Mouse (Mus musculus): Measurements from ENCODE around the gene Pebp1. TPM values are rescaled to one million over a fixed set of nuclear protein-coding genes. Genes with fewer than 3 reads are reported as not detected.

Gene Pebp1
- polyA plus RNA-seq, 1 experiment: 246 TPM

- Histone ChIP-seq H3K4me3 (ENCODE audit: low read depth, low read length) (no peak overlapping the region), H3K27me3 (ENCODE audit: control insufficient read depth, insufficient read depth, low read length, poor library complexity, severe bottlenecking) (no peaks in the 10 kb centered on the region), H3K36me3 (ENCODE audit: control insufficient read depth, insufficient read depth, low read length, poor library complexity, severe bottlenecking) (peaks cover 29% of the 10 kb centered on the region), H3K4me1 (ENCODE audit: control insufficient read depth, insufficient read depth, low read length) (no peaks in the 10 kb centered on the region), H3K9me3 (replicated peaks; ENCODE audit: control insufficient read depth, insufficient read depth, low read length, poor library complexity, severe bottlenecking) (no peaks in the 10 kb centered on the region), H3K27ac (ENCODE audit: insufficient read depth, low read length) (no peak overlapping the region), H3K9ac (ENCODE audit: low read depth, poor library complexity, severe bottlenecking) (no peak overlapping the region)
- TF ChIP-seq POLR2A (IDR thresholded peaks at IDR 0.05; ENCODE audit: insufficient read depth, low read length) (no peak), CTCF (IDR thresholded peaks at IDR 0.05; ENCODE audit: low read depth, low read length) (no peak), EP300 (IDR thresholded peaks at IDR 0.05; ENCODE audit: insufficient read depth, low read depth, low read length) (no peak)
Measured at GRCm38 (mm10) chr5:117284029-117284428, 3.4 kb downstream of the Pebp1 start.

- no peak overlapping the region for H3K27ac ChIP-seq (ENCODE audit: insufficient read depth, low read length)
- no peaks in the 10 kb centered on the region for H3K9me3 ChIP-seq (replicated peaks; ENCODE audit: control insufficient read depth, insufficient read depth, low read length, poor library complexity, severe bottlenecking)
- TF ChIP-seq EP300 (IDR thresholded peaks at IDR 0.05; ENCODE audit: insufficient read depth, low read depth, low read length) (no peak), CTCF (IDR thresholded peaks at IDR 0.05; ENCODE audit: low read depth, low read length) (peak; percentile 62)
- H3K27me3 ChIP-seq (ENCODE audit: control insufficient read depth, insufficient read depth, low read length, poor library complexity, severe bottlenecking): no peaks in the 10 kb centered on the region
- no peak overlapping the region for H3K4me3 ChIP-seq (ENCODE audit: low read depth, low read length)
- H3K36me3 ChIP-seq (ENCODE audit: control insufficient read depth, insufficient read depth, low read length, poor library complexity, severe bottlenecking): peaks cover 29% of the 10 kb centered on the region
- no peak overlapping the region for H3K9ac ChIP-seq (ENCODE audit: low read depth, poor library complexity, severe bottlenecking)
- no peaks in the 10 kb centered on the region for H3K4me1 ChIP-seq (ENCODE audit: control insufficient read depth, insufficient read depth, low read length)
Measured at GRCm38 (mm10) chr5:117282360-117282759, 5.1 kb downstream of the Pebp1 start.

- H3K36me3 ChIP-seq (ENCODE audit: control insufficient read depth, insufficient read depth, low read length, poor library complexity, severe bottlenecking): peaks cover 29% of the 10 kb centered on the region
- no peaks in the 10 kb centered on the region for H3K27me3 ChIP-seq (ENCODE audit: control insufficient read depth, insufficient read depth, low read length, poor library complexity, severe bottlenecking)
- no peaks in the 10 kb centered on the region for H3K9me3 ChIP-seq (replicated peaks; ENCODE audit: control insufficient read depth, insufficient read depth, low read length, poor library complexity, severe bottlenecking)
- H3K4me3 ChIP-seq (ENCODE audit: low read depth, low read length): no peak overlapping the region
- H3K27ac ChIP-seq (ENCODE audit: insufficient read depth, low read length): no peak overlapping the region
- TF ChIP-seq CTCF (IDR thresholded peaks at IDR 0.05; ENCODE audit: low read depth, low read length) (peak; percentile 20), POLR2A (IDR thresholded peaks at IDR 0.05; ENCODE audit: insufficient read depth, low read length) (no peak)
- H3K4me1 ChIP-seq (ENCODE audit: control insufficient read depth, insufficient read depth, low read length): no peaks in the 10 kb centered on the region
- no peak overlapping the region for H3K9ac ChIP-seq (ENCODE audit: low read depth, poor library complexity, severe bottlenecking)
Measured at GRCm38 (mm10) chr5:117281536-117281935, 5.9 kb downstream of the Pebp1 start.

- TF ChIP-seq EP300 (IDR thresholded peaks at IDR 0.05; ENCODE audit: insufficient read depth, low read depth, low read length) (no peak), POLR2A (IDR thresholded peaks at IDR 0.05; ENCODE audit: insufficient read depth, low read length) (no peak), CTCF (IDR thresholded peaks at IDR 0.05; ENCODE audit: low read depth, low read length) (no peak)
- H3K27ac ChIP-seq (ENCODE audit: insufficient read depth, low read length): no peak overlapping the region
- H3K27me3 ChIP-seq (ENCODE audit: control insufficient read depth, insufficient read depth, low read length, poor library complexity, severe bottlenecking): no peaks in the 10 kb centered on the region
- H3K9me3 ChIP-seq (replicated peaks; ENCODE audit: control insufficient read depth, insufficient read depth, low read length, poor library complexity, severe bottlenecking): no peaks in the 10 kb centered on the region
- no peak overlapping the region for H3K9ac ChIP-seq (ENCODE audit: low read depth, poor library complexity, severe bottlenecking)
- H3K4me3 ChIP-seq (ENCODE audit: low read depth, low read length): no peak overlapping the region
- H3K36me3 ChIP-seq (ENCODE audit: control insufficient read depth, insufficient read depth, low read length, poor library complexity, severe bottlenecking): peaks cover 19% of the 10 kb centered on the region
- H3K4me1 ChIP-seq (ENCODE audit: control insufficient read depth, insufficient read depth, low read length): no peaks in the 10 kb centered on the region
Measured at GRCm38 (mm10) chr5:117279669-117280050, 7.8 kb downstream of the Pebp1 start.

- peaks cover 14% of the 10 kb centered on the region for H3K36me3 ChIP-seq (ENCODE audit: control insufficient read depth, insufficient read depth, low read length, poor library complexity, severe bottlenecking)
- no peak overlapping the region for H3K27ac ChIP-seq (ENCODE audit: insufficient read depth, low read length)
- H3K27me3 ChIP-seq (ENCODE audit: control insufficient read depth, insufficient read depth, low read length, poor library complexity, severe bottlenecking): no peaks in the 10 kb centered on the region
- no peaks in the 10 kb centered on the region for H3K9me3 ChIP-seq (replicated peaks; ENCODE audit: control insufficient read depth, insufficient read depth, low read length, poor library complexity, severe bottlenecking)
- no peak for TF ChIP-seq CTCF (IDR thresholded peaks at IDR 0.05; ENCODE audit: low read depth, low read length)
- TF ChIP-seq POLR2A (IDR thresholded peaks at IDR 0.05; ENCODE audit: insufficient read depth, low read length): no peak
- no peak for TF ChIP-seq EP300 (IDR thresholded peaks at IDR 0.05; ENCODE audit: insufficient read depth, low read depth, low read length)
- H3K9ac ChIP-seq (ENCODE audit: low read depth, poor library complexity, severe bottlenecking): no peak overlapping the region
- H3K4me1 ChIP-seq (ENCODE audit: control insufficient read depth, insufficient read depth, low read length): no peaks in the 10 kb centered on the region
- no peak overlapping the region for H3K4me3 ChIP-seq (ENCODE audit: low read depth, low read length)
Measured at GRCm38 (mm10) chr5:117278809-117279668, 8.4 kb downstream of the Pebp1 start.

- no peaks in the 10 kb centered on the region for H3K27me3 ChIP-seq (ENCODE audit: control insufficient read depth, insufficient read depth, low read length, poor library complexity, severe bottlenecking)
- no peaks in the 10 kb centered on the region for H3K4me1 ChIP-seq (ENCODE audit: control insufficient read depth, insufficient read depth, low read length)
- H3K4me3 ChIP-seq (ENCODE audit: low read depth, low read length): no peak overlapping the region
- peaks cover 11% of the 10 kb centered on the region for H3K36me3 ChIP-seq (ENCODE audit: control insufficient read depth, insufficient read depth, low read length, poor library complexity, severe bottlenecking)
- no peaks in the 10 kb centered on the region for H3K9me3 ChIP-seq (replicated peaks; ENCODE audit: control insufficient read depth, insufficient read depth, low read length, poor library complexity, severe bottlenecking)
- H3K27ac ChIP-seq (ENCODE audit: insufficient read depth, low read length): no peak overlapping the region
- TF ChIP-seq CTCF (IDR thresholded peaks at IDR 0.05; ENCODE audit: low read depth, low read length) (peak; percentile 3), EP300 (IDR thresholded peaks at IDR 0.05; ENCODE audit: insufficient read depth, low read depth, low read length) (no peak), POLR2A (IDR thresholded peaks at IDR 0.05; ENCODE audit: insufficient read depth, low read length) (no peak)
- no peak overlapping the region for H3K9ac ChIP-seq (ENCODE audit: low read depth, poor library complexity, severe bottlenecking)
Measured at GRCm38 (mm10) chr5:117277784-117278183, 9.6 kb downstream of the Pebp1 start.

All from ES-Bruce4 (cell line).